Mouse (Mus musculus): ENCODE measurements around the gene Tnni2.

The Tnni2 gene

DNA sequence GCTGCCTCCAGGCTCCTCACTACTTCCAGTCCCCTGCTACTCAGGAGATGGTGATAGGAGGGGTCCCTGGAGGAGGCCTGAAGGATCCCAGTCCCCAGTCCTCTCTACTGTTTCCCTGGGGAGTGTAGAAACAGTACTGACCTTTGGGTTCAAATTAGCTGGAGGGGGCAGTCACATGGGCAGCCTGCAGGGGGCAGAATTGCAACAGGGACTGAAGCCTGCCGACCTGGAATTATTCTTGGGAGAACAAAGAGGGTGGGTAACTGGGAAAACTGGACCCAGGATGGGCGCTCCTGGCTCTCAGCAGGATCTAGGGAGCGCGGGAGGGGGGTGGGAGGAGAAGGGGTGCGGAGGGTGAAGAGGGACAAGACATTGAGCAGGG lies 39.6 kb downstream of the Tnni2 start:
- CTCF ChIA-PET = no interaction called here

DNA sequence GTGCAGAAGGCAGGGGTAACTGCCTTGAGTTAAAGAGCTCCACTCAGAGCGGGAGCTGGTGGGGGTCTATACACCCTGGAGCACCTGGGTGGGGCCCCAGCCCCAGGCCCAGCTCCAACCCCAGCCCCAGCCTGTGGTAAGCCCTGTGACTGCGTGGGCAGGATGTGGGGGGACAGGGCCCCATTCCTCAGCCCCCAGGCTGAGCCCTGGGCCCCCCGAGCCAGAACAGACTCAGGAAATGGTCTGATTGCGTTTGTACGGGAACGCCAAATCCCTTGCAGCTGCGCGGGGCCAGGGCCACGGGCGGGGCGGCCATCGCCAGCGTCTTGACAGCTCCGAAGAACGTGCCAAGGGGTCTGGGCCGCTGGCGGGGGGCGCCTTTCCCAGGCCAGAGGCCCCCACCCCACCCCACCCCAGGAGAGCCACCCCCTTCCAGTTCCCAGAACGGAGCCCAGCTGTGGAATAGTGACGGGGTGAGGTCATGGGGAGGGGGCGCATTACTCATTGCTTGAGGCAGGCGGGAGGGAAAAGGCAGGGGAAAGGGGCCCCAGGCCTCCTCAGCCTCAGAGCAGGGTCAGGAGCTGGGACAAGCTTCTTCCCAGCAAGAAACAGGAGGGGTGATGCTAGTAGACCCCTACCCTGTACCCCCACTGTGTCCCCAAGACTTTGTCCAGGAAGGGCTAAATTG lies 40.1 kb downstream of the Tnni2 start:
- CTCF ChIA-PET = no interaction called here

DNA sequence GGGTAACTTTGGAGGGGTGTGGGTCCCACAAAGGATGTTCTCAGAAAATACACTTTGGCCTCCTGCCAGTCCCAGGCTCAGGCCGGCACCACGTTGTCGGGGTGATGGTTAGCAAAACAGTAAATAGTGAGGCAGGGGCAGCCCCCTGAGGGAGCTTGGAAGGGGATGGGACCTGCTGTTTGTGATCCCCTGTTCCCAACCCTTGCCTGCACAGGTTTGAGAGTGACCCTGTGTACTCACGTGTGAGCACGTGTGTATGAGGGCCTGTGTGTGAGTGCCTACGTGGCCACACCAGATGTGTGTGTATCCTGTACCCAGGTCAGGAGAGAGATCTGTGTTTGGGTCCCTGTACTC lies 40.6 kb downstream of the Tnni2 start:
- CTCF ChIA-PET = interaction anchor here (1.0 kb wide), 1 partner anchor 22 kb away, joined by 7 read pairs; the partner anchor contains the start of gene Lsp1

GRCm38 (mm10) chr7:142483136-142483535 lies 41.5 kb downstream of the Tnni2 start:
- CTCF ChIA-PET = interaction anchor here (1.0 kb wide), 1 partner anchor 23 kb away, joined by 7 read pairs; the partner anchor contains the start of gene Lsp1

GRCm38 (mm10) chr7:142484780-142485179 lies 43.2 kb downstream of the Tnni2 start:
- CTCF ChIA-PET = no interaction called here

DNA sequence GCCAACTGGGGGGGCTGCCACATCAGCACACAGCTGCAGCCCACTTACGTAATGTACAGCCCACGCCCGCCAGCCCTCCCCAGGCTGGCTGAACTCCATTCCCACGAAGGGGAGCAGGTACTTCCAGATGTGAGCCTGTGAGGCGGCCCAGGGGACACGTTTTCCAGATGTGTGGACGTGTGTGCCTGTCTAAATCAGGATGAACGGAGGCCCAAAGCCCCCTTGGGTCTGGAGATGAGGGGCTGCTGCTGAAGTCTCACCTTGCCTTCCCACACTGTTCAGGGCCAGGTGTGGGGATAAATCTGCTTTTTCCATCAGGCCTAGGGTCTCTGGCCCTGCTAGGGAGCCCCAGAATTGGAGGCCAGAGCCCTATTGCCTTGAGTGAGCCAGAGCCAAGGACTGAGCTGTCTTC lies 45.1 kb downstream of the Tnni2 start:
- CTCF ChIA-PET = no interaction called here

GRCm38 (mm10) chr7:142487341-142487859 lies 45.8 kb downstream of the Tnni2 start:
- CTCF ChIA-PET = interaction anchor here (0.8 kb wide), 1 partner anchor 10 kb away, joined by 6 read pairs; no protein-coding TSS in a partner anchor

- CTCF ChIA-PET = no interaction called here
Measured at GRCm38 (mm10) chr7:142488053-142488452, 46.4 kb downstream of the Tnni2 start.

- CTCF ChIA-PET = interaction anchor here (0.6 kb wide), 1 partner anchor 16 kb away, joined by 27 read pairs; no protein-coding TSS in a partner anchor
Measured at GRCm38 (mm10) chr7:142493535-142493934, 51.9 kb downstream of the Tnni2 start.

Measured in spleen, embryonic (tissue).